Mouse (Mus musculus) mouse trophoblast stem cell (cell line): ENCODE data around the gene Rnf186.

Experiments used
- in situ Hi-C, 2 experiments: fragments of 300-500 bp; cut with MseI, MboI; formaldehyde crosslinking; loops; 2 replicates in 1 of 2; 3 replicates in 1 of 2; pipeline ENCODE4 v1.15.1; 2025

Rnf186 gene

DNA sequence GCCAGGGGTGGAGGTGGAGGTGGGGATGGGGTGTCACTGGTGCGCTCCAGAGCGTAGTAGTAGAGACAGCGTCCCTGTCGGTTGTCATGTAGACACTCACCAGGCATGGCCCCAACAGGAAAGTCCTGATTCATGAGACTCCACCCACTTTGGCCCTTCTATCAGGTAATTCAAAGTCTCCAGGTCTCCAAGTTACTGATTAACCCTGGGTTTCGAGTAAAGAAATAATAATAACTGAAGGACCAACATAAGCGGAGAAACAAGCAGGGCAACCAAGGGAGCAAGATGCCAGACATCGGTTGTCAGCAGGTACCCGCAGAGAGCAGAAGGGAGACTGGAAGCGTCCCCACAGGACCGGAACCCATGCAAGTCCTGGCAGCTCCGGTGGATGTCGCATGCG, at the start of gene Rnf186:
TSS of gene Rnf186 (plus strand) at position 247 of the 400 bp plus-strand sequence.
- in situ Hi-C loops, result no loop called here

DNA sequence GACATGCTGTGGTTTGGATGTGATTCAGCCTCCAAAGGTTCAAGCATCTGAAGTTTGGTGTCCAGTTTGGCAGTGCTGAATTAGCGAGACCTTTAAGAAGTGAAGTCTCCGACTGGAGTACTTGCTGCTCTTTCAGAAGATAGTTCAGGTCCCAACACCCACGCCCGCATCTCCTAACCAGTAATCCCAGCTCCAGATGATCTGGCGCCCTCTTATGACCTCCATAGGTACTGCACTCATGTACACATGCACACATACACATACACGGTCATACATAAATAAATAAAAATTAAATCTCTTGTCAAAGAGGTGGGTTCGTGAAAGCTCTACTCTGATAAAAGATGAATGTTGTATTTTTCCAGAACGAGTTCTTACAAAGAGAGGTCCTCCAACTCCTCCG, 49.6 kb upstream of the Rnf186 start:
- in situ Hi-C loops, result no loop called here

DNA sequence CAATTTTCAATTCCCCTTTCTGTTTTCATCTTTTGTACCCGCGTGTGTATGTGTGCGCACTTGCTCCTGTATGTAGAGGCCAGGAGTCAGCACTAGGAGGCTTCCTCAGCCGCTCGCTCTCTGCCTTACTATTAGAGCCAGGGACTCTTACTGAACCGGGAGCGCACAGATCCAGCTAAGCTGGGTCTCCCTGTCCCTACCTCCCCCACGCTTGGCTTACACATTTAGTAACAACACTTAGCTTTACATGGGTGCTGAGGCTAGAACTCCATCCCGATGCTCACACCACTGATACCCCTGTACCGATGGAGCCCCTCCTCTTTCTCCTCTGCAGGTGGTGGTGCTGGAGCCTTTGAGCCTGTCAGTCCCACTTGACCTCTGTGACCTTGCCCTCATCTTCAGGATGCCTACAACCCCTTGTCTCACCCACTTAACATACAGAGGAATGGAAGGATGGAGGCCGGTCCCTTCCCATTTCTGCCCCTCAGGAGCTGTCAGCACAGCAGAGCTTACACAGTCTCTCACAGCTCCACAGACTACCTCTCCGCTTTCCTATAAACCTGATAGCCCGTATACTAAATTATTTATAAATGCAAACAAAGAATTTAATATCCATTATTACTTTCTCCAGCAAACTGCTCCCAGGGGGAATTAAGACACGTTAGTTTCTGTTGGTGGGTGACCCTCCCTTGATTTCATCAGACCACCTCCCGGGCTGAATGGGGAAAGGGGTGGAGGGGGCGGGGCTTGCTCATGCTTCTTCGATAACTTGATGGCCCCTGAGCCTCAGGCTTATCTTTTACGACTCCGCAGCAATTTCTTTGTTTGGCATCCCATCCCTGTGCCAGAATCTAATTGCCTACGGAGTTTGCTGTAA, 45.4 kb upstream of the Rnf186 start:
- in situ Hi-C loops, result loop anchor here (5.0 kb wide), 3 partner anchors 81 to 151 kb away; no protein-coding TSS in a partner anchor

DNA sequence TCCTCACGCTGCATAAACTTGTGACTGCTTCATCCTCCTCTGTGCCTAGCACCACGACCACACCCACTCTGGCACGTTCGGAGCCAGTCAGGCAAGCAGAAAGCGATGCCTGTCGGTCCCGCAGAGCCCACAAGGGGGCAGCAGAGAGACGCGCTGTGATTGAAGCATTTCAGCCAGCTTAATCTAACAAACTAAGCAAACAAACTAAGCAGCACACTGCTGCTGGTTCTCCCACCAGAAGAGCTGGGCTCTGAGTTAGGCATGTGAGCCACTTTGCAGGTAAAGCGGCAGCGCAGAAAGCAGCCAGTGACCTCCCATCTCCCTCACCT, 44.8 kb upstream of the Rnf186 start:
- in situ Hi-C loops, result loop anchor here (5.0 kb wide), 3 partner anchors 80 to 150 kb away; no protein-coding TSS in a partner anchor

DNA sequence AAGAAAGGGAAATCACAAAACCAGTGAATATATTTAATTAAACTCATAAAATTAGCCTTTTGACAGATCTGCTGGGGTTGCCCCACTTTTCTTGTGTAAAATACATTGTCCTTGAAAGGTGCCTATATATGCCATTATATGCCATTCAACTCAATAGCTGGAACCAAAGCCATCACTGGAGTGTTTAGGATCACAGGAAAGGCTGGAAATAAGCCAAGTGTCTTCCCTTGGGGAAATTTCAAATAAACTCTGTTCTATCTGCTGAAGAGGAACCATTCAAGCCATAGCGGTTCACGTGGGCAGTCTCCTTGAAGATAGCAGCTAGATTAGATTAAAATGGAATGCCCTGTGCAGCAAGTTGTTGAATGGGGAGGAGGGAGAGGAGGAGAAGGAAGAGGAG, 41.4 kb upstream of the Rnf186 start:
- in situ Hi-C loops, result no loop called here

DNA sequence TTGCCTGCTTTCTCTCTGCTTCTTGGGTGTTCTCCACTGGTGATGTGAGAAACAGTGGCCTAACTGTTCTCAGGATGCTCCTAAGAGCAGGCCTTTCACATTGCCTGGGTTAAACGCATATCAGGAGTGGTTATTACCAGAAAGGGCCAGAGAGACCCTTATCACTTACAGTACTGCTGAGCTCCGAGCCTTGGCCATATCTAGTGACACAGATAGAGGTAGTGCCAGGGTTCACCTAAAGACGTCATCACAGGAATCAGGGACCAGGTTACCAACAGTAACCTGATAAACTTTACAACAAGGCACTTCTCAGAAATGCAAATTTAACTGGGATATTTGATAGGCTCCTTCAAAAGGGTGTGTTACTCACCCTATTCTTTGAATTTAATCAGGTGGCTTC, 33.0 kb upstream of the Rnf186 start:
- in situ Hi-C loops, result no loop called here

DNA sequence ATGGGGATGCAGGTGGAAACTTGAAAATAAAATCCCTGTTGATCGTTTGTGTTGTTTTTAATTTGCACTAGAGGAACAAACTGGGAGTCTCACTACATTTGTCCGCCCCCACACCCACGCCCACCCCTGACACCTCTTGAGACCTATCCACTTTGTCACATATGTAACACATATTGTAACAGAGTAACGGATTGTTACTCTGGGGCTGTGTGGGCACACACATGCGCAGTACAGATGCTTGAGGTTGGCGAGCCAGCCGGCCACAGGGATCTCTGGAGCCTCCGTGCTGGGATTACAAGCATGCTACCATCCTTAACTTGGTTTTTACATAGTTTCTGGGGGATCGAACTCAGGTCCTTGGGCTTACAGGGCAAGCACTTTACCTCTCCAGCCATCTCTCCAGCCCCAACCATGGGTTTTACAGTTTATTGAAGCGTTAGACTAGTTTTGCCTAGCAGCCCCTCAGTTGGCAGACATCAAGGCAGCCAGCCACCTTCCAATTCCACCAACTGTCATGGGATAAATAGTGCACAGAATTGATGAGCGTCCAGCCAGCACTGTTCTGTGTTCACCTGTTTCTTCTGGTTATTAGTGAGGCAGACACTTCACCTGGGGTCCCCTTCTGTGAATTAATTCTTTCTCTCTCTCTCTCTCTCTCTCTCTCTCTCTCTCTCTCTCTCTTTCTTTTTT, 32.3 kb upstream of the Rnf186 start:
- in situ Hi-C loops, result no loop called here

DNA sequence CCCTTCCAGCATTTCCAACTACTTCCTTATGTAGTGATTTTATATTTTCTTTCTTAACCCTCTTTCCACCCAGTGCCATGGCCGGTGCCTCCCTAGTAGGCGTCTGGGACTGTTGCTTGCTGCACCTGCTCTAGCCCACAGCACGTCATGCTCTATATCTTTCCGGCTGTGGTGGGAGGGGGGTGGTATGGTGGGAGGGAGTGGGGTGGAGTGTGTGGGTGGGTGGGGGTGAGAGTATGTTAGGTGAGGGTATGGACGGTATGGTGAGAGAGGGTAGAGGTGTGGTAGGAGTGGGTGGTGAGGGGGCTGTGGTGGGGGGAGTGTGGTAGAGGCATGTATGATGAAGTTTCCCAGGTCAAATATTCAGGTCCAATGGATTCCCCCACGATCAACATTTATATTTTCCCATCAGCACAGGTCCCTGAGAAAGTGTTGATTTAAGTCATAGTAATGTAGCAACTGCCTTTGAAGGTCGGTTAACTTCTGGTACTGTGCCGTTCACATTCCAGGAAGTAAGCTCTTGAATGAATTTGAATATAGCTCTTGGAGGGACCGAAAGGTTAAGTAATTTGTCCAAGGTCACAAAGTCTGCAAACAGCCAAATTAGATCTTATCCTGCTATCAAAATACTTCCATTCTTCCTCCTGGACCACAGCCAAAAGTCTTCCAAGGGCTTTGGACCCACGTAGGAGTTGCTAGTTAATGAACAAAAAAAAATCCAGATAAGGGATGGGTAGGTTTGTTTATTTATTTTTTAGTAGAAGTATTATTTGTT, 28.2 kb upstream of the Rnf186 start:
- in situ Hi-C loops, result no loop called here

DNA sequence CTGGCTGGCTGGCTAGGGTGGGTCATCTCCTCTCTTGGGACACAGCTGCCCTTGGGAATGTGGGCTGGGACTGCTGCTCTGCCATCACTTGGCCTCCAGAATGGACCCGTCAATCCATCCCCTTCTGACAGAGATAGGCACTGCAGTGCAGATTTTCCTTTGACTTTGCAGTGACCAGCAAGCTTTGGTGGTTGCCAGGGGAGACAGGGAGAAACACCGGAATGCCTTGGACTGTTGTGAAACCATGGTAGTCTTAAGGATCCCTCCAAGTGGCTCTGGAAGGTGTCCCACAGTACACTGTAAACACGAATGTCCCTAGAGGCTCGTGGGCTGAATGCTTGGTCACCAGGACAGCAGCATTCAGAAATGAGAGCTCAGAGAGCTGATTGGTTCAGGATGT, 27.4 kb upstream of the Rnf186 start:
- in situ Hi-C loops, result no loop called here

DNA sequence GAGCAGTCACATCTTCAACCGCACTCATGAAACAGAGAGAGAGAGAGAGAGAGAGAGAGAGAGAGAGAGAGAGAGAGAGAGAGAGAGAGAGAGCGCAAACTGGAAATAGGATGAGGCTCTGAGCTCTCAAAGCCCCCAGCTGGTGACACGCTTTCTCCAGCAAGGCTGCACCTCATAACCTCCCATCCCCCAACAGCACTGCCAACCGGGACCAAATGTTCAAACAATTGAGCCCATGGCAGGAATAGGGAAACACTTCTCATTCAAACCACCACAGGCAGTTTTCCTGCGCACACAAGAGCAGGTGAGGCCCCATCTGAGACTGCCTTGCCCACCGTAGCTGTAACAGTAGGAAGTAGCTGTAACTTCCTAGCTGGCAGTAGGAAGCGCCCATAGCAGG, 25.5 kb upstream of the Rnf186 start:
- in situ Hi-C loops, result no loop called here

DNA sequence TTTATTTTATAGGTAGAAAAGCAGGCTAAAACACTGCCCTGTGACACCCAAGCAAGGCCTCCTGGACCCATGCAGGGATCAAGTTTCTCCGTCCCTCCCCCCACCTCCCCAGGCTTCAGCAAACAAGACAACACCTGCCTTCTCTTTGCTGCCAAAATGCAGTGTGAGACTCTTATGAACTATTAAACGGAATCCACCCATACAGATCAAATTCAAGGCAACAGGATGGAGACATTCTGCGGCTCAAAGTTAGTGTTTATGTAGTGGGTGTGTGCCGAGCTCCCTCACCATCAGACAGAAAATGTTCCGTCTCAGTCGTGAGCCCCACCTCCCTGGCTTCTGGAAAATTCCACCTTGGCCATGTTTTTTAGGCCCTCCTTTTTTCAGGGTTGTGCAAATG, 24.9 kb upstream of the Rnf186 start:
- in situ Hi-C loops, result no loop called here

DNA sequence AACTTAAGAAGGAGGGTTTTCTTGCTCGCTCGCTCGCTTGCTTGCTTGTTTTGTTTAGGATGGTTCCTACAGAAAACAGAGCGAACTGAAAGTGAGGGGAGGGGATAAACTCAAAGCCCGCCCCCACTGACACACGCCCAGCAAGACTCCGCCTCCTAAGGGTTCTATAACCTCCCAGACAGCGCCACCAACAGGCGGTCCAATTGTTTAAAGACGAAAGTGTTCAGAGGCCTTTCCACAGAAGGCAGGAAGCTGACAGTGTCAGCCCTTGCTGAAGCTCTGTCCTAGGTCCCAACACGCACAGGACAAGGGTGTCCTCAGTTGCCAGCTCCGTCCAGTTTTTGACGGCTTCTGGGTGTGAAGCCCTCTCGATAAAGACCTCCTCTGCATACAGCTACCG, 23.2 kb upstream of the Rnf186 start:
- in situ Hi-C loops, result no loop called here

DNA sequence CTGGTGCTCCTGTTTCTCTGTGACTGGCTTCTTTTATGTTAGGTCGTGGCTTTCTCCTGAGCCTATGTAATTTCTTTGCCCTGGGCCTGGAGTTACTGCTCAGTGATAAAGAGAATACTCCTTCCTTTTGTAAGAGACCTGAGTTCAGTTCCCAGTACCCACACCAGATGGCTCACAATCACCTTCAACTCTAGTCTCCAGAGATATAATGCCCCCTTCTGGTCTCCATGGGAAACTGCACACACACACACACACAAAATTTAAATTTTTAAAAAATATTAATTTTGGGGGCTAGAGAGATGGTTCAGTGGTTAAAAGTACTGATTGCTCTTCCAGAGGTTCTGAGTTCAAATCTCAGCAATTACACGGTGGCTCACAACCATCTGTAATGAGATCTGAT, 18.7 kb upstream of the Rnf186 start:
- in situ Hi-C loops, result no loop called here

DNA sequence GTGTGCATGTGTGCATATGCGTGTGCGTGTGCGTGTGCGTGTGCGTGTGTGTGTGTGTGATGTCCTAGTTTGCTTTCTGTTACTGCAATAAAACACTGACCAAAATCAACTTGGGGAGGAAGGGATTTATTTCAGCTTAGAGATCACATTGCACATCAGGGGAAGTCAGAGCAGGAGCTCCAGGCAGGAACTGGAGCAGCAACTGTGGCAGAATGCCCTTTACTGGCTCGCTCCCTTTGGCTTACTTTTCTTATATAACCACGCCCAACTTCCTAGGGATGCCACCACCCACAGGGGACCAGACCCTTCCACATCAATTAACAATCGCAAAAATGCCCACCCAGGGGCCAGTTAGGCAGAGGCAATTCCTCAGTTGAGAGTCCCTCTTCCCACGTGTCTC, 8.3 kb upstream of the Rnf186 start:
- in situ Hi-C loops, result no loop called here

DNA sequence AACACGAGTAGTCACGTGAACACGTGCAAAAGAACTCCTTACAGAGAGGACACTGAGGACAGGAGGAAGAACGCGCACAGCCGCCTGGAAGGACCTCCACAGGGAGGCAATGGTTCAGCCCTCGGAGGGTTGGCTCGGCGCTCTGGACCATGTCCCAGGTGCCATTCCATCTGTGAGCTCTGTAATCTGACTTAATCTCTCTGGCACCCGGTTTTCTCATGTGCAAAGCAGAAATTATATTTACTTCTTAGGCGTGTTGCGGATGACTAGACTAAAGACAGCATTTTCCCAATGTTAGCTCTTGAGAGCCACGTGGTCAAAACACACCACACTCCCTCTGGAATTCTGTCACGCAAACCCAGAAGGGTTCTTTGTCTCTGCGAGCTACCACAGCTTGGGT, 7.8 kb upstream of the Rnf186 start:
- in situ Hi-C loops, result no loop called here

DNA sequence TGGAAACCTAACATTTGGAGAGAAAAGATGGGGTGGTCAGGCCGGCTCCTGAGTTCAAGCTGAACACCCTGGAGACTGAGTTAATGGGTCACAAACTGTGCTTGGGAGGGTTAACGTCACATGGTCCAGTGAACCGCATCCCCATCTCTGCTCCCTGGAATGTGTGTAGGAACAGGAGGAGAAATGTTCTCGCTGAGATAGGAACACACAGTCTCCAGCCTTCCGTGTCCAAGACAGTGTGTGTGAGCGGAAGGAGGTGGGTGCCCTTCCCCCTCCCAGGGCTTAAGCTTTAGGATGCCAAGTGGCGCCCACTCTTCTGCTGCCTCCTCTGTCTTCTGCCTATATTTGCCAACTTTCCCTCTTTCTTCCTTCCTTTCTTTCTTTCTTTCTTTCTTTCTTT, 7.0 kb upstream of the Rnf186 start:
- in situ Hi-C loops, result no loop called here

DNA sequence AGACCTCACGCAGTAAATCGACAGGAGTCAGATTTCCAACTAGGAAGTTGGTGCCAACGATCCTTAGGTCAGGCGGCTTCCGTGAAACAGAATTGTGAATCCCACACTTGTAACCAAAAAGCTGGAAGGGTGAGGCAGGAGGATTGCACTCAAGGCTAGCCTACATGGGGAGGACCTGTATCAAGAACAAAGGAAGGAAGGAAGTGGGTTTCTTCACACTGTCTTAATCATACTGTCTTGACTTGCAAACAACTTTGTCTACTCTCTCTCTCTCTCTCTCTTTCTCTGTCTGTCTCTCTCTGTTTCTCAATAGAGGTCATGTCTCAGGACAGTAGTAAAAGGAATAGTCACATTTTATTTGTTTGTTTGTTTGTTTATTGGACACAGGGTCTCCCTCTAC, 4.2 kb upstream of the Rnf186 start:
- in situ Hi-C loops, result no loop called here

DNA sequence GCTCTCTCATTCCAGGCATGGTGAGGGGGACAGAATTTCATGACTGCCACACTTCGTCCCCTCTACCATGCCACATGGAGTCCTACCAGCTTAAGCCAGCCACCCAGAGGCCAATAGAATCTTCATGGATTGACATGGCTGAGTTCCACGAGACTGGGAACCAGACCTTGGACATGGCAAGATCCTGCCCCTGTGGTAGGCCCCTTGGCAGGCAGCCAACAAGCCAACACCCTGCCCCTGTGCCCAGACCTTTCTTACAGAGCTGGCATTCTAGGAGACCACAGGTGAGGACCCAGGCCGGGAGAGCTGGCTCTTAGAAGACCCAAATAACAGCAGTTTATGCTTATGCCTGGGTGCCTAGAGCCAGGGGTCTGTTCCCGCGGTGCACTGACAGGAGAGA, 1.0 kb upstream of the Rnf186 start:
- in situ Hi-C loops, result no loop called here

DNA sequence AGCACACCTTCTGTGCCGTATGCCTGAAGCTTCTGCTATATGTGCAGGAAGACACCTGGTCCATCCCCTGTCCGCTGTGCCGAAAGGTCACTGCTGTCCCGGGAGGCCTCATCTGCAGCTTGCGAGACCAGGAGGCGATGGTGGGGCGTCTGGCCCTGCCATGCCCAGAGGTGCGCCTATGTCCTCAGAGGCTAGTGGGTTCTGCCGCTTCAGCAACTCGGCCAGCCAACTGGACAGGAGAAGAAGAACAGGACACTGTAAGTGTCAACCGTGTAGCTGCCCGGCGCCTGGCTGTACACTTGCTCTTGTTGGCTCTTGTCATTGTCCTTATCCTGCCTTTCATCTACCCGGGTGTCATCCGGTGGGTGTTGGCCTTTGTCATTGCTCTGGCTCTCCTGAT, 573 bp downstream of the Rnf186 start:
- in situ Hi-C loops, result no loop called here

DNA sequence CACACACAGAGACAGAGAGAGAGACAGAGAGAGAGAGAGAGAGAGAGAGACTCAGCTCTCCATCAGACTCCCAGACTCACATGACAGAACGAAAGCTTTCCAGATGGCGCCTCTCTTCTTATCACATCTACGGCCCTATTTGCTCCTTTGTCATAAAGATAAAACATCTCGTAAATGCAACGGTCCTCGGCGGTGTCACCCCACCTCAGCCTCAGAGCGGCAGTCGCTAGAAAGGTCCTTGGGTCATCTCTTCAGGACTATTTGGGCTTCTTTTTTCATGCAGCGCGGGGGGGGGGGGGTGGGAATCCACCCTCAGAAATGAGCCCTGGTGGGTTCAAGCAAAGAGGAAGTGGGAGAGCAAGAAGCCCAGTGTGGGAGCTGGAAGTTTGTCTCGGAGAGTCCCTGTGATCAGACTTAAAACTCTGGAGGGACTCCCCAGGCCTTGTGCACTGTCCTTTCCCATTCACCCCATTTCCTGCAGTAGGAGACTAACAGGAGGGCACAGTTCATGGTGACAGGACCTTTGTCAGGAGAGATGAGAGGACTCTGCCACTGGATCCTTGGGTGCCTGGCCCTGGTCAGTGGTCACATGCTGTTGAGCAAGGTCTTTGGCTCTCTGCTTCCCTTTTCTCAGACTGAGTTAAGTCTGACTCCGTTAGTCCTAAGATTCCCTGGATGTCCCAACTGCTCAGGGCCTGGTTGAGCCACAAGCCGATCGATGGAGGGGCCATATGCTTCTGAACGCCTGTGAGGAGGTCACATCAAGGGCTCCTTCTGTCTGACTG, 2.1 kb downstream of the Rnf186 start:
- in situ Hi-C loops, result no loop called here

DNA sequence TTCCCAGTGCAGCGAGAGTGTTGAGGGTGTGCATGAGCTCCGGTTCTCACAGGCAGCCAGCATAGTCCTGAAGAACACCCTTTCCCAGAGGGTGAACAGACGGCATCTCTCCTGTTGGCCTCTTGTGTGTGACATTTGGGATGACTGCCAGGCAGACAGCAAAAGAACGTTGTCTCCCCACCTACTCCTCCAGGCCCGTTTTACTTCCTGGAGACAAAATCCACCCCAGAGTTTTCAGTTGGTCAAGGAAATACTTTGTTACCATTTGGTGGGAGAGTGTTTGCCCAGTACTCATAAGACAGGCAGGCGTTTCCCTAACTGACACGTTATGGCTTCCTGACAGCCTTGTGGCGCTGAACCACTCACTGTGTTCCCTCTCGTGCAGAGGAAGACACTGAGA, 2.8 kb downstream of the Rnf186 start:
- in situ Hi-C loops, result no loop called here

DNA sequence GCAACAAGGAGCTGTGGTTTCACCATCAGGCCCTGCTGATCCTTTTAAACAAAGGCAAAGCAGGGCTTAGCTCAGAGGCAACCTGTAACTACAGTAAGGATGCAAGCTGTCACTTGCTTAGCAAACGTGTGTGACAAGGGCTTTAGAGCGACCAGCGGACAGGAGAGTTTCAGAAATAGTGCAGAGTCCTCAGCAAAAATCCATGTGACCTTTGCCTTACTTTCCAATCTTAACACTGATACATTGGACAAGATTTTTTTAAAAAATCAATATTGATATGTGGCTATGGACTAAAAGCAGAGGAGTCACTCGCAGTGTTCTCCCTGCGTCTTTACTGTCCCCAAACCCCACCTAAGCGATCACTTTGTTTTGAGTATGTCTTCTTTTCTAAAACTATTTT, 4.5 kb downstream of the Rnf186 start:
- in situ Hi-C loops, result no loop called here
